Comparison of ENCODE assay signal across 17 mouse cellular contexts in the genomic region with DNA sequence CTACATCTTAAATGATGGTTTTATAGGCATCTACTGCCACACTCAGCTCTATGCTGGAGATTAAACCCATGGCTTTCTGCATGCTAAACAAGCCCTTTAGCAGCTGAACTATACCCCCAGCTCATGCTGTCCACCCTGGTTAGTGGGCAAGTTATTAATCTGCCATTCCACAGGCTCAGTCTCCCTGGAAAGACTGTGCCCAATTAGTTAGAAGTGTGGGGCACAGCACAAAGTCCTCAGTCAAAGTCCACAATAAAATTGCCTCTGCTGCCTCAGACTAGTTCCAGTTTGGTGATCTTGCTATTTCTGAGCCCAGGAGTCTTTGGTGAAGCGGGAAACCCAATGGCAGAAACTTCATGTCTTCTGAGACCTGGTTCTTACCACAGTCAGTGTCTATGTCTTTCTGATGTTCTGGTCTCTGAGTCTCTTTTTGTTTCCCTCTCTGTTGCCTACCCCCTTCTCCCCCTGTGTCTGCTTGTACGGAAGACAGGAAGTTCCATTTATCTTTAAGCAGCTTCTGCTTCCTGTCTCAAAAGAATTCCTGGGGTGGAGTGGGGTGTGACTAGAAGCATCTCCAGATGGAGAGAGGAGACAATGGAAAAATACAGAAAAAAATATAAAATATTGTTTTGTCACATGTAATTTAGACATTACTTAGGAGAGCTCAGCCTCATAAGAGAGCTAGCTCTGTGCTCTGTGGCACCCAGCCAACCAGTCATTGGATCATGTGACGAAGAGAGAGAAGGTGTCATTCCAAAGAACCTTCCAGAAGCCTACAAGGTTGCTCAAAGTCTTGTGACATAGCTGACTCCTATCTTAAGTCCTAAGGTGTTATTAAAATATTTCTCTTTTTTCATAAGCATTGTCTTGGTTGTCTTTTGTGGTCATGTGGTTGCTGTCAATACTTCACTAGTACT.
A peak's percentile ranks its signal among the peaks of the same experiment; 100 is the strongest.
DNase-seq lines count a peak whose midpoint lies in the region; ATAC-seq and TF ChIP-seq lines count a peak whose summit lies in the region.
"Had no signal": no experiment of that assay in that cellular context is flagged by ENCODE, and none has a peak within 500 bp of the region (broad histone marks: within the 10 kb centered on the region; RNA-seq: fewer than 3 reads in every experiment).

No protein-coding gene starts in this region.

- DNase-seq in MEL (ENCODE audit: low read depth, low spot score), result peak; percentile 93
- DNase-seq in liver, embryonic 13.5 days, result no peak
- DNase-seq in T-cell, adult 2 months (ENCODE audit: low spot score), result no peak
- DNase-seq in embryo, embryonic 10.5 days (ENCODE audit: low spot score), result no peak
- DNase-seq in left cerebral cortex, adult 11 months (ENCODE audit: low spot score), result no peak
- DNase-seq: adrenal gland, adult 2 months had no signal

- no peak overlapping the region for H3K4me3 ChIP-seq in intestine, embryonic 16.5 days (ENCODE audit: low read length)
- no peak overlapping the region for H3K4me3 ChIP-seq in intestine, embryonic 15.5 days (replicated peaks)
- H3K4me3 ChIP-seq in MEL (ENCODE audit: control insufficient read depth in 1 of 2, insufficient read depth in 1 of 2, low read depth in 2 of 2, low read length in 2 of 2), result peak overlapping the region in 1 of 2 experiments; percentile 6; a peak in 1 of 4 replicates
- no peak overlapping the region for H3K4me3 ChIP-seq in kidney, embryonic 15.5 days (replicated peaks)
- no peak overlapping the region for H3K4me3 ChIP-seq in liver, embryonic 13.5 days (replicated peaks)
- H3K4me3 ChIP-seq: embryonic facial prominence, embryonic 12.5 days; forebrain, embryonic 10.5 days; heart, embryonic 12.5 days; limb, embryonic 13.5 days; midbrain, embryonic 12.5 days had no signal

- no peaks in the 10 kb centered on the region for H3K9me3 ChIP-seq in intestine, embryonic 16.5 days (ENCODE audit: control insufficient read depth, low read length)
- H3K9me3 ChIP-seq in intestine, embryonic 15.5 days, result no peaks in the 10 kb centered on the region
- no peaks in the 10 kb centered on the region for H3K9me3 ChIP-seq in MEL (replicated peaks; ENCODE audit: insufficient read depth, low read length)
- no peaks in the 10 kb centered on the region for H3K9me3 ChIP-seq in kidney, embryonic 15.5 days (replicated peaks)
- H3K9me3 ChIP-seq in liver, embryonic 13.5 days (replicated peaks), result no peaks in the 10 kb centered on the region
- H3K9me3 ChIP-seq: embryonic facial prominence, embryonic 12.5 days; forebrain, embryonic 10.5 days; heart, embryonic 12.5 days; limb, embryonic 13.5 days; midbrain, embryonic 12.5 days had no signal

- TF ChIP-seq CTCF in MEL (IDR thresholded peaks at IDR 0.05 in 2 of 3, conservative IDR thresholded peaks at IDR 0.05 in 1 of 3; ENCODE audit: control insufficient read depth in 1 of 3, insufficient read depth in 1 of 3, low read depth in 2 of 3, low read length in 3 of 3, poor library complexity in 1 of 3, severe bottlenecking in 1 of 3), result no peak

- H3K4me1 ChIP-seq in intestine, embryonic 16.5 days (ENCODE audit: control insufficient read depth, insufficient read depth, low read length), result peaks cover 7% of the 10 kb centered on the region
- H3K4me1 ChIP-seq in intestine, embryonic 15.5 days (replicated peaks), result peaks cover 11% of the 10 kb centered on the region
- peaks cover 58 to 70% of the 10 kb centered on the region in 2 experiments for H3K4me1 ChIP-seq in MEL (ENCODE audit: control insufficient read depth in 1 of 2, insufficient read depth in 2 of 2, low read length in 2 of 2)
- peaks cover 6% of the 10 kb centered on the region for H3K4me1 ChIP-seq in kidney, embryonic 15.5 days
- peaks cover 44% of the 10 kb centered on the region for H3K4me1 ChIP-seq in liver, embryonic 13.5 days (replicated peaks)
- H3K4me1 ChIP-seq: embryonic facial prominence, embryonic 12.5 days; forebrain, embryonic 10.5 days; limb, embryonic 13.5 days; midbrain, embryonic 12.5 days had no signal

- H3K27me3 ChIP-seq in intestine, embryonic 16.5 days (replicated peaks; ENCODE audit: control insufficient read depth, insufficient read depth, low read length), result no peaks in the 10 kb centered on the region
- no peaks in the 10 kb centered on the region for H3K27me3 ChIP-seq in intestine, embryonic 15.5 days (replicated peaks)
- H3K27me3 ChIP-seq in MEL (ENCODE audit: control insufficient read depth in 1 of 2, insufficient read depth in 2 of 2, low read length in 2 of 2), result no peaks in the 10 kb centered on the region
- H3K27me3 ChIP-seq in kidney, embryonic 15.5 days, result no peaks in the 10 kb centered on the region
- H3K27me3 ChIP-seq in liver, embryonic 13.5 days, result no peaks in the 10 kb centered on the region
- H3K27me3 ChIP-seq: embryonic facial prominence, embryonic 12.5 days; heart, embryonic 12.5 days; limb, embryonic 13.5 days; midbrain, embryonic 12.5 days; Patski had no signal

- TF ChIP-seq RAD21 in MEL (IDR thresholded peaks at IDR 0.05; ENCODE audit: low read depth, low read length), result no peak

- ATAC-seq in intestine, embryonic 16.5 days, result peak; percentile 50; the same call in 1 of the 2 replicates
- no peak for ATAC-seq in intestine, embryonic 15.5 days
- ATAC-seq in kidney, embryonic 15.5 days (replicated peaks; ENCODE audit: low FRiP score), result peak; percentile 74
- ATAC-seq in liver, embryonic 13.5 days (ENCODE audit: low read depth), result no peak
- ATAC-seq: CD4-positive, CD25-positive, alpha-beta regulatory T cell, adult 4 months; lung, postnatal 0 days; Patski had no signal

- H3K79me2 ChIP-seq in MEL (ENCODE audit: control insufficient read depth, insufficient read depth, low read length, poor library complexity), result no peaks in the 10 kb centered on the region

- TF ChIP-seq POLR2A in MEL (IDR thresholded peaks at IDR 0.05; ENCODE audit: control insufficient read depth in 1 of 2, insufficient read depth in 1 of 2, low read depth in 1 of 2, low read length in 2 of 2, poor library complexity in 1 of 2), result peak in 1 of 2 experiments; percentile 65; a peak in 2 of 4 replicates

- no peak overlapping the region for H3K27ac ChIP-seq in intestine, embryonic 16.5 days (ENCODE audit: low read length)
- no peak overlapping the region for H3K27ac ChIP-seq in intestine, embryonic 15.5 days
- peak overlapping the region; percentile 91 for H3K27ac ChIP-seq in MEL (ENCODE audit: control insufficient read depth, low read depth, low read length)
- H3K27ac ChIP-seq in kidney, embryonic 15.5 days, result peak overlapping the region; percentile 51; the same call in 1 of the 2 replicates
- H3K27ac ChIP-seq in liver, embryonic 13.5 days, result peak overlapping the region; percentile 36; the same call in 1 of the 2 replicates
- H3K27ac ChIP-seq: embryonic facial prominence, embryonic 12.5 days; forebrain, embryonic 10.5 days; limb, embryonic 13.5 days; midbrain, embryonic 12.5 days had no signal

- H3K4me2 ChIP-seq in intestine, embryonic 16.5 days (ENCODE audit: low read depth, low read length), result no peak overlapping the region
- H3K4me2 ChIP-seq in intestine, embryonic 15.5 days (replicated peaks), result no peak overlapping the region
- no peak overlapping the region for H3K4me2 ChIP-seq in kidney, embryonic 15.5 days
- H3K4me2 ChIP-seq in liver, embryonic 13.5 days, result no peak overlapping the region
- H3K4me2 ChIP-seq: embryonic facial prominence, embryonic 12.5 days; heart, embryonic 12.5 days; limb, embryonic 13.5 days; midbrain, embryonic 12.5 days had no signal

- H3K36me3 ChIP-seq in intestine, embryonic 16.5 days (ENCODE audit: control insufficient read depth, insufficient read depth, low read length), result no peaks in the 10 kb centered on the region
- no peaks in the 10 kb centered on the region for H3K36me3 ChIP-seq in intestine, embryonic 15.5 days
- peaks cover 0 to 91% of the 10 kb centered on the region in 2 experiments; a peak in 2 of 4 replicates for H3K36me3 ChIP-seq in MEL (ENCODE audit: control insufficient read depth in 1 of 2, insufficient read depth in 2 of 2, low read length in 2 of 2)
- H3K36me3 ChIP-seq in kidney, embryonic 15.5 days, result no peaks in the 10 kb centered on the region
- no peaks in the 10 kb centered on the region for H3K36me3 ChIP-seq in liver, embryonic 13.5 days
- H3K36me3 ChIP-seq: embryonic facial prominence, embryonic 12.5 days; forebrain, embryonic 10.5 days; heart, embryonic 12.5 days; limb, embryonic 13.5 days; midbrain, embryonic 12.5 days had no signal

- WGBS in intestine, embryonic 16.5 days, result 71% methylated on average over 3 of the region's 3 CpGs
- 65% methylated on average over 3 of the region's 3 CpGs for WGBS in intestine, embryonic 15.5 days
- WGBS in kidney, embryonic 15.5 days, result 62% methylated on average over 3 of the region's 3 CpGs
- WGBS in liver, embryonic 13.5 days (ENCODE audit: insufficient replicate concordance), result 31% methylated on average over 3 of the region's 3 CpGs

- no peak overlapping the region for H3K9ac ChIP-seq in intestine, embryonic 16.5 days (ENCODE audit: low read depth, low read length)
- H3K9ac ChIP-seq in intestine, embryonic 15.5 days, result no peak overlapping the region
- H3K9ac ChIP-seq in MEL (ENCODE audit: control insufficient read depth, low read depth, low read length, poor library complexity, severe bottlenecking), result peak overlapping the region; percentile 55
- no peak overlapping the region for H3K9ac ChIP-seq in kidney, embryonic 15.5 days
- H3K9ac ChIP-seq in liver, embryonic 13.5 days, result no peak overlapping the region
- H3K9ac ChIP-seq: embryonic facial prominence, embryonic 12.5 days; heart, embryonic 12.5 days; limb, embryonic 13.5 days; midbrain, embryonic 12.5 days had no signal

- TF ChIP-seq EP300 in MEL (IDR thresholded peaks at IDR 0.05; ENCODE audit: low read depth in 1 of 2, low read length in 2 of 2), result no peak

TF ChIP-seq in MEL, 35 proteins besides CTCF, POLR2A, EP300 and RAD21:
- TF ChIP-seq TBP (IDR thresholded peaks at IDR 0.05; ENCODE audit: low read depth, low read length), result peak; percentile 82
- TF ChIP-seq GATA1 (IDR thresholded peaks at IDR 0.05; ENCODE audit: low read depth, low read length), result peak; percentile 95
- TF ChIP-seq ZNF384 (IDR thresholded peaks at IDR 0.05; ENCODE audit: low read depth, low read length), result no peak
- TF ChIP-seq TAL1 (IDR thresholded peaks at IDR 0.05; ENCODE audit: low read length), result peak; percentile 97

Comparison
In these comparisons a context has a peak if more than half of its experiments do, and no peak if none do; other contexts are left out.
1. ATAC-seq: peak in intestine, embryonic 16.5 days (single experiment) and kidney, embryonic 15.5 days (single experiment); none in intestine, embryonic 15.5 days (single experiment) and liver, embryonic 13.5 days (single experiment).
2. H3K27ac ChIP-seq: peak in MEL (single experiment), kidney, embryonic 15.5 days (single experiment) and liver, embryonic 13.5 days (single experiment); none in intestine, embryonic 16.5 days (single experiment) and intestine, embryonic 15.5 days (single experiment).